Mouse (Mus musculus) mesoderm, embryonic 11.5 days (tissue): ENCODE results near the gene Hsf2bp.

Experiments
- DNase-seq: peaks from one replicate; pipeline ENCODE4 v3.0.0-alpha.2; 2012; ENCODE audit warnings: low read depth, low spot score

Hsf2bp gene

GRCm38 (mm10) chr17:31906441-31906840 lies 129.7 kb downstream of the Hsf2bp start:
- DNase-seq = no peak

- DNase-seq = no peak
Observed at GRCm38 (mm10) chr17:31905791-31906211, 130.3 kb downstream of the Hsf2bp start.

- no peak for DNase-seq
Observed at GRCm38 (mm10) chr17:31905201-31905790, 130.9 kb downstream of the Hsf2bp start.

- no peak for DNase-seq
Observed at GRCm38 (mm10) chr17:31904036-31904435, 132.1 kb downstream of the Hsf2bp start.

- no peak for DNase-seq
Observed at GRCm38 (mm10) chr17:31902630-31903198, 133.4 kb downstream of the Hsf2bp start.

GRCm38 (mm10) chr17:31901461-31902204 lies 134.5 kb downstream of the Hsf2bp start:
- no peak for DNase-seq

- no peak for DNase-seq
Observed at GRCm38 (mm10) chr17:31898941-31899340, 137.2 kb downstream of the Hsf2bp start.

GRCm38 (mm10) chr17:31897186-31897793 lies 138.9 kb downstream of the Hsf2bp start:
- DNase-seq = no peak

GRCm38 (mm10) chr17:31896751-31897150 lies 139.4 kb downstream of the Hsf2bp start:
- DNase-seq = no peak

- no peak for DNase-seq
Observed at GRCm38 (mm10) chr17:31896311-31896710, 139.8 kb downstream of the Hsf2bp start.
